Mouse (Mus musculus): ENCODE measurements around the gene Gcnt1.

GRCm38 (mm10) chr19:17311501-17311900 is 61.1 kb downstream of the Gcnt1 start:
- TF ChIP-seq POLR2A (IDR thresholded peaks at IDR 0.05; ENCODE audit: low read depth, low read length): no peak
- no peak for TF ChIP-seq CTCF (IDR thresholded peaks at IDR 0.05; ENCODE audit: borderline replicate concordance, insufficient read depth, low read length)
